Mouse (Mus musculus) spleen, adult 2 months (tissue): ENCODE measurements around the gene Cbwd1. TPM values are rescaled to one million over a fixed set of nuclear protein-coding genes. Genes with fewer than 3 reads are reported as not detected.
"Not testable (repeated sequence)": the region's sequence is repeated elsewhere in the genome, so short reads cannot be mapped to it uniquely, and the experiment has no call there.

Source experiments
- DNase-seq, 2 experiments: peaks; one replicate each; pipeline versions ENCODE4 v3.0.0 to v3.0.0-alpha.2; 2012 to 2021; ENCODE audit warnings: low spot score in 2 of 2, low read depth in 1 of 2
- H3K27ac ChIP-seq: fragments of 200-500 bp; 2 replicates; pipeline ENCODE4 v1.5.1; 2012; ENCODE audit warnings: low read length, inconsistent platforms; ENCODE audit not compliant: insufficient read depth
- H3K27me3 ChIP-seq: fragments of 200-500 bp; 2 replicates; pipeline ENCODE4 v1.6.1; 2012; ENCODE audit warnings: mild to moderate bottlenecking, moderate library complexity, low read length, inconsistent platforms; ENCODE audit not compliant: control insufficient read depth, insufficient read depth
- H3K36me3 ChIP-seq: fragments of 200-500 bp; 2 replicates; pipeline ENCODE4 v1.6.1; 2012; ENCODE audit warnings: mild to moderate bottlenecking, low read length, inconsistent platforms; ENCODE audit not compliant: control insufficient read depth, insufficient read depth
- H3K4me1 ChIP-seq: fragments of 200-500 bp; 2 replicates; pipeline ENCODE4 v1.6.1; 2011; ENCODE audit warnings: inconsistent platforms; ENCODE audit not compliant: control insufficient read depth, insufficient read depth, insufficient read length
- H3K4me3 ChIP-seq: fragments of 200-500 bp; 2 replicates; pipeline ENCODE4 v1.5.1; 2011; ENCODE audit warnings: mild to moderate bottlenecking, inconsistent platforms; ENCODE audit not compliant: insufficient read depth, insufficient read length; ENCODE audit errors: extremely low read depth
- CTCF ChIP-seq: fragments of 200-500 bp; IDR thresholded peaks from 2 replicates; pipeline ENCODE4 v1.5.1; 2011; ENCODE audit warnings: mild to moderate bottlenecking, inconsistent platforms; ENCODE audit not compliant: insufficient read depth, insufficient read length, insufficient replicate concordance; ENCODE audit errors: extremely low read depth
- POLR2A ChIP-seq: fragments of 200-500 bp; IDR thresholded peaks from 2 replicates; pipeline ENCODE4 v1.6.1; 2011; ENCODE audit warnings: low read depth, low read length, inconsistent platforms
- WGBS: fragments of 180-500 bp; shearing (Covaris S2); methylation state at CpG from one replicate; pipeline ENCODE4 v1.1.7; 2018; 5-methylcytosine and 5-hydroxymethylcytosine counted together
- polyA plus RNA-seq: library from polyadenylated mRNA; depleted of rRNA; stranded (reverse); fragments of >200 nt; gene quantifications from 2 replicates; pipeline ENCODE4 v1.2.3, GENCODE M21; 2012

Cbwd1 gene
- polyA plus RNA-seq, 1 experiment = 0.56 TPM

- Histone ChIP-seq H3K4me1 (peaks cover 11% of the 10 kb centered on the region), H3K36me3 (no peaks in the 10 kb centered on the region), H3K4me3 (no peak overlapping the region), H3K27ac (no peak overlapping the region), H3K27me3 (peaks cover 22% of the 10 kb centered on the region)
- no peak for DNase-seq
- WGBS = 10% methylated on average over 20 of the region's 20 CpGs
- TF ChIP-seq POLR2A = no peak
- no peak for TF ChIP-seq CTCF
Observed at GRCm38 (mm10) chr19:24897896-24898736, 63.3 kb downstream of the Cbwd1 start.

DNA sequence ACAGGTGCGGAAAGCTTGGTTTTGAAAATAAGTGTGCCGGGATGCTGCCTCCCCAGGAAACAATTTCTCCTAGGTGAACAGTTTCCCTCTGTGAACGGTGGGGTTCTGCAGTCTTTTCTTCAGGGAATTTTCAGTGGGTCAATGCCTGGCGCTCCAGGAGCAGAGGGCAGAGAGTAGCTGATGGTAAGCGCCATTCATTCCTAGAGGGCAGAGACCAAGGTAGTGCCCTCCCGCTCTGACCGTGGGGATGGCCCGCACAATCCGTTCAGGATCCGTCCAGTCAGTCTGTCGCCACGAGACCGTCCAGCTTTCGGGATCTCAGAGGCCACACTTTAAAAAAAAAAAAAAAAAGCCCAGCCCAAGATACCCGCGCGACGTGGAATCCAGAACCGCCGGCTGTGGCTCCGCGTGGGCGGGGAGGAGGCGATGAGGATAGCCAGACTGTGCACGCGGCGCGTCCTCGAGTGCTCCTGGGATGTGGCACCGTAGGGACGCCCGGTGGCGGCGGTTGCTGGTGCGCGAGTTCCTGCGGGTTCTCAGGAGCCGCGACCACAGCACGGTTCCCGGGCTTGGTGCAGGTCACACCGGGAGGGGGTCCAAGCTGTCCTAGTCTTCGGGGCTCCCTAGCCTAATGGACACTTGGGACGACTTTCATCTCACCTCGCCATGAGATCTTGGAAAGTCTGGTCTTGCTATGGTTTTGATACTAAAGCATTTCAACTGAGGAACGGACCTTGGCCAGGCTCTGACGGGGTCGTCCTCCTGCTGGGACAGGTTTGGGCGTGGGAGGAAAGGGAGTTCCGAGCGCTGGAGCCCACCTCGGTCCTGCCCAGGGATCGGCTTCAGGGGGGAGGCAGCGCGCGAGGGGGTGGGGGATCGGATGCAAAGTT lies 64.2 kb downstream of the Cbwd1 start:
- peaks cover 11% of the 10 kb centered on the region for H3K4me1 ChIP-seq
- WGBS = 7% methylated on average over 57 of the region's 57 CpGs
- TF ChIP-seq CTCF = no peak
- no peak for TF ChIP-seq POLR2A
- H3K27me3 ChIP-seq = peaks cover 20% of the 10 kb centered on the region
- DNase-seq = no peak
- no peak overlapping the region for H3K27ac ChIP-seq
- no peak overlapping the region for H3K4me3 ChIP-seq
- H3K36me3 ChIP-seq = no peaks in the 10 kb centered on the region

DNA sequence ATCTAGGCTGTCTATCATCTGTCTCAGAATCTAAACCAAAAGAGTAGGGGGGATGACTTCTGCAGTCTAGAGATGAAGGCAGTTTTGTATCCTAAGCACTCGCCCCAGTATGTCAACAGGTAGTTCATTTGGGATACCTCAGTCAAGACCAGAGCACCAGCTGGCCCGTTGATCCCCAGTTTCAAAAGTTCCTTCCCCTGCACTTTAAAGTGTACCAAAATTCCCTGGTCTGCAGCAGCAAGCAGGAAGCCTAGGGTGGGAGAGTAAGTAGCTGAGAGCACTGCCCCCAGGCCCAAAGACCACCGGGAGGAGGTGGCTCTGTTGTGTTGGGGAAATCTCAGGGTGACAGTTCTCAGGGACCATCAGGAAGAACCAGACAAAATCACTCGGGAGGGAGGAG lies 64.9 kb downstream of the Cbwd1 start:
- Histone ChIP-seq H3K27me3 (peaks cover 18% of the 10 kb centered on the region), H3K36me3 (no peaks in the 10 kb centered on the region)
- WGBS = 27% methylated on average over 4 of the region's 4 CpGs

GRCm38 (mm10) chr19:24886888-24887287 lies 74.5 kb downstream of the Cbwd1 start:
- 67% methylated on average over 3 of the region's 3 CpGs for WGBS
- no peak for DNase-seq
- Histone ChIP-seq H3K36me3 (no peaks in the 10 kb centered on the region), H3K27me3 (no peaks in the 10 kb centered on the region), H3K4me3 (no peak overlapping the region), H3K4me1 (no peaks in the 10 kb centered on the region), H3K27ac (no peak overlapping the region)
- TF ChIP-seq CTCF (no peak), POLR2A (no peak)

More for the DNA sequence above, 64.9 kb downstream of the Cbwd1 start:
- TF ChIP-seq POLR2A (no peak), CTCF (no peak)
- DNase-seq = no peak
- no peak overlapping the region for H3K4me3 ChIP-seq
- no peak overlapping the region for H3K27ac ChIP-seq
- H3K4me1 ChIP-seq = peaks cover 11% of the 10 kb centered on the region

DNA sequence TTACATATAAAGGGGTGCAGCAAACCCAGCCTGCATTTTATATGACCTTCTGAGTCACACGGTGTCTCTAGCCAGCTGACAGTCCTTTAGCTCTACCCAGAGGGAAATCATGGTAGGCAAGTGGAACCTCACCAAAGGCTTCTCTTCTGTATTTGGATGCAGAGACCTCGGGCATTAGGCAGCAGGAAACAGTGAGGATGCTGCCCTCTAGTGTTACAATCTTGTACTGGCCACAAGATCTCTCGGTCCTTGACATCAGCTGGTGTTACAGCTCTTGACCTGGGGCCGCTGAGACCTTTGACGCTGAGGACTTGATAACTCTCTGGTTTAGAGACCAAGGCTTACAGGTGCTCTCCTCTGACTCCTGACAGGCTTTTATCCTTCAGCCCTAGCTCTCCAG lies 75.9 kb downstream of the Cbwd1 start:
- H3K27me3 ChIP-seq = no peaks in the 10 kb centered on the region
- H3K4me3 ChIP-seq = no peak overlapping the region
- TF ChIP-seq POLR2A (no peak), CTCF (peak; percentile 56; the same call in 1 of the 2 replicates)
- peak in 1 of 2 experiments; percentile 35 for DNase-seq
- H3K36me3 ChIP-seq = no peaks in the 10 kb centered on the region
- H3K27ac ChIP-seq = no peak overlapping the region
- 8% methylated on average over 5 of the region's 5 CpGs for WGBS
- no peaks in the 10 kb centered on the region for H3K4me1 ChIP-seq

DNA sequence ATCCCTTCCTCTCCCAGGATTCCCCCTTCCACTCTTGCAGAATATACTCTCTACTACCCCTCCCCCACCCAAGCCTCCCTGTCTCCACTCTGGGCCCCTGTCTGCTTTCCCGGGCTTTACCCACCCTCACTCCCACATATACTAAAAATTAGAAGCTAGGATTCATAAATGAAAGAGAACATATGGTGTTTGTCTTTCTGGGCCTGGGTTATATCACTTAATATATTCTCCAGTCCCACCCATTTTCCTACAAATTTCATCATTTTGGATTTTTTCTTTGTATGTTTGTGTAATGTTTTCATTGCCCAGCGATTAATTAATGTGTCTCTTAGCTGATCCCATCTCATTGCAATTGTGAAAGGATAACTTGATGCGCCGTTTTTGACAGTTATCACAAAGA lies 80.2 kb downstream of the Cbwd1 start:
- H3K27me3 ChIP-seq = no peaks in the 10 kb centered on the region
- H3K36me3 ChIP-seq = no peaks in the 10 kb centered on the region
- no peak overlapping the region for H3K4me3 ChIP-seq
- H3K4me1 ChIP-seq = no peaks in the 10 kb centered on the region
- H3K27ac ChIP-seq = no peak overlapping the region
- WGBS = 75% methylated on average over 4 of the region's 4 CpGs
- no peak for DNase-seq
- no peak for TF ChIP-seq CTCF
- TF ChIP-seq POLR2A = no peak

GRCm38 (mm10) chr19:24875129-24875870 lies 86.1 kb downstream of the Cbwd1 start, which contains the start of gene Gm10053:
Gene Gm10053 (plus strand): TSS chr19:24875686.
- not testable (repeated sequence) for DNase-seq, H3K36me3 ChIP-seq, H3K4me3 ChIP-seq, H3K27me3 ChIP-seq, H3K4me1 ChIP-seq, H3K27ac ChIP-seq
- 74% methylated on average over 23 of the region's 26 CpGs for WGBS
